Mouse (Mus musculus) kidney, adult 10 weeks (tissue): ENCODE measurements around the gene Nr1h2. TPM values are rescaled to one million over a fixed set of nuclear protein-coding genes. Genes with fewer than 3 reads are reported as not detected.

Experiments used
- polyA plus RNA-seq: library from polyadenylated mRNA; stranded (reverse); fragments of 350-450 nt; fragmentation: Illumina TruSeq; extraction: RNeasy Lipid Tissue Mini Kit (QIAGEN cat#74804); gene quantifications from one replicate; pipeline ENCODE4 v1.2.3, GENCODE M21; 2014; ENCODE audit warnings: low read depth, low replicate concordance

Nr1h2 gene
- polyA plus RNA-seq: 1.3 TPM

DNA sequence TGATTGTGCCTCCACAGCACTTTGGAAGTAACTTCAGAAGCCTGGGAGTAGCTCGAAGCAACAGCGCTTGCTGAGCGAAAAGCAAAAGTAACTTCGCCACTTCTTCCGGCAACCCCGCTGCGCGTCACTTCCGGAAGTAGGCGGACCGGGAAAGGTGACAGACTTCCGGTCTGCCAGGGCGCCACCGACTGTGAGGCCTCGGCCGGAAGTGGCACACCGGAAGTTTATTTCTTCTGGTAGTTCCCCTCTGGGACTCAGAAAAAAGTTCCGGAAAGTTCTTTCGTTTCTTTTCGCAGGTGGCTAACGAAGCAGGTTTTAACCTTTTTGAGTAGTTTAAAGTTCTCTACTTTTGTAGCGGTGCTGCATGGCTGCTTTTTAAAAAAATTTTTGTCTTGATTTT lies at the start of gene Nr1h2:
Nr1h2 (minus strand) TSS at position 126 of the 400 bp plus-strand sequence.

DNA sequence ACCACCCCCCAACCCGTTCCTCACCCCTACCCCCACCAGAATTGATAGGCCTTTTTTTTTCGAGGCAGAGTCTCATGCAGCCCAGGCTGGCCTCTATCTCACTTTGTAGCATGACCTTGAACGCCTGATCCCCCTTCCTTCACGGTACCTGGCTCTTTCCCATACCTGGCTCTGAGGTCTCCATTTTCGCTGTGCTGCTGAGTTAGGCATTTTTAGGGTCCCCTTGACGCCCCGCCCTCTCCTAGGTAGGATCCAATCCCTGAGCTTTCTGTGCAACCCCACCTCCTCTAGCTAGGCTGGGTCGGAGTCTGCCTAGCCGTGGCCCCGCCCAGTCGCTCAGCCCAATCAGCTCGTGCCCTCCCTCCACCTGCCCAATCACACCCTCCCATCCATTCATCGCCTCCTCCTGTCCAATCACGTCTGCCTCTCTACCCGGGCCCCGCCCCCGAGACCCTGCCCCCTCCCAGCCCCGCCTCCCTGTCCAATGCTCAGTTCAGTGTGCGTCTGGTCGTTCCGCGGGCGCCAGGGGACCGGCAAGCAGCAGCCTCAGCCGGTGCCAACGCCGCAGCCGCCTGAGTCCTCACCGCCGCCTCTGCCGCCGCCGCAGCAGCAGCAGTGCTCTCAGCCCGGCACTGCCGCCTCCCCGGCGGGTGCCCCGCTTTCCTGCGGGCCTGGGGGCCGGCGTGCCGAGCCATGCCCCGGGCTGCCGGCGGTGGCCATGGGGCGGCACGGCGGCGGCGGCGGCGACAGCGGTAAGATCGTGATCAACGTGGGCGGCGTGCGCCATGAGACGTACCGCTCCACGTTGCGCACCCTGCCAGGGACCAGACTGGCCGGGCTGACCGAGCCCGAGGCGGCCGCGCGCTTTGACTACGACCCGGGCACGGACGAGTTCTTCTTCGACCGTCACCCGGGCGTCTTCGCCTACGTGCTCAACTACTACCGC lies 36.9 kb upstream of the Nr1h2 start, which contains the start of gene Kcnc3:
Kcnc3 (plus strand) TSS at position 263 of the 946 bp plus-strand sequence.

DNA sequence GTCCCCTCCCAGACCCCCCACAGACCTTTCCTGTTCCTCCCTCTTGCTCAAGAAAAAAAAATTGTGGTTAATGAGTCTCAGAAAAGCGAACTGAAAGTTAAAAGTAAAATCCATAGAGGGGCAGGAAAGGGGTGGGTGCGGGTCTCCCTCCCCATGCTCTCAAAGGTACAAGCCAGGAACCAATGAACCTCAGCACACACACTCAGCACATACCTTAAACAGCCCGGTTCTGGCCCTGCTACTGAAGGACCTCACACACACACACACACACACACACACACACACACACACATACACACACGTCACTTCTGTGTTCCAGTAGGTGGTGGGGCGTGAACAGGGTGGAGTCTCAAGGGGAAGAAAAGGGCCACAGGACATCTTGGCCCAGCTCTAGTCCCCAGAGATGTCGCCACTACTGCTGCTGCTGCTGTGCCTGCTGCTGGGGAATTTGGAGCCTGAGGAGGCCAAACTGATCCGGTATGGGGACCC lies 18.5 kb upstream of the Nr1h2 start, which contains the start of gene Napsa:
Napsa (plus strand) TSS at position 168 of the 489 bp plus-strand sequence.

GRCm38 (mm10) chr7:44548497-44549087 lies 5.2 kb downstream of the Nr1h2 start, which contains the start of gene Pold1:
TSS of gene Pold1 (minus strand) at chr7:44548849.

GRCm38 (mm10) chr7:44531946-44532732 lies 21.6 kb downstream of the Nr1h2 start, which contains the start of gene Spib:
TSS of gene Spib (minus strand) at chr7:44532071.

DNA sequence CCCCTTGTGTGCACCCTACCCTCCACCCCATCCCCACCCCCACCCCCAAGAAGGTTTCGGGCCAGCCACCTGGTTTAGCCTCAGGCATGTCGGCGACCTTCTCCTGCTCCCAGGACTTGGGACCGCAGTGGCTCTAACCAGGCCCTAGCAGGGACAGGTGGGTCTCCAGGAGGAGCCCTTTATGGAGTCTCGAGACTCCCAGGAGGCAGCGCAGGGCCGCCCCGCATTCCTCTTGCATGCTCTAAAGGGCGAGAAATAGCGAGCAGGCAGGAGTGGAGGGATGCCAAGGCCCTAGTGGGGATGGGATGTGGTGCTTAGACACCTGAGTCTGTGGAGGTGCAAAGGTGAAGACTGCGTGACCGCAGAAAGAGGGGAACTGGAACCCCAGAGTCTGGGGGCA lies 29.2 kb downstream of the Nr1h2 start, which contains the start of gene Mybpc2:
Mybpc2 (minus strand) TSS at position 155 of the 400 bp plus-strand sequence.

Other genes with a start within 250 kb of the Nr1h2 start
- gene Clec11a, start 247.0 kb downstream of the Nr1h2 start, polyA plus RNA-seq: 1.8 TPM
- not detected for gene Shank1, start 243.7 kb downstream of the Nr1h2 start, polyA plus RNA-seq
- not detected for gene Syt3, start 169.8 kb downstream of the Nr1h2 start, polyA plus RNA-seq
- gene 1700008O03Rik, start 168.1 kb downstream of the Nr1h2 start, polyA plus RNA-seq: not detected
- gene Lrrc4b, start 124.9 kb downstream of the Nr1h2 start, polyA plus RNA-seq: not detected
- gene Aspdh, start 88.6 kb downstream of the Nr1h2 start, polyA plus RNA-seq: 1.7 TPM
- gene Josd2, start 86.0 kb downstream of the Nr1h2 start, polyA plus RNA-seq: 1.0 TPM
- 1.4 TPM for gene Emc10, start 57.4 kb downstream of the Nr1h2 start, polyA plus RNA-seq
- not detected for gene Fam71e1, start 57.4 kb downstream of the Nr1h2 start, polyA plus RNA-seq
- not detected for gene Mybpc2, start 29.3 kb downstream of the Nr1h2 start, polyA plus RNA-seq
- gene Spib, start 21.9 kb downstream of the Nr1h2 start, polyA plus RNA-seq: not detected
- not detected for gene Pold1, start 5.1 kb downstream of the Nr1h2 start, polyA plus RNA-seq
- 869 TPM for gene Napsa, start 18.4 kb upstream of the Nr1h2 start, polyA plus RNA-seq
- 2.7 TPM for gene Kcnc3, start 36.7 kb upstream of the Nr1h2 start, polyA plus RNA-seq
- gene Myh14, start 116.9 kb upstream of the Nr1h2 start, polyA plus RNA-seq: 0.12 TPM
- gene Izumo2, start 154.8 kb upstream of the Nr1h2 start, polyA plus RNA-seq: not detected
- gene Vrk3, start 194.5 kb upstream of the Nr1h2 start, polyA plus RNA-seq: 11.6 TPM
- 0.16 TPM for gene Zfp473, start 197.1 kb upstream of the Nr1h2 start, polyA plus RNA-seq